In the genomic region with DNA sequence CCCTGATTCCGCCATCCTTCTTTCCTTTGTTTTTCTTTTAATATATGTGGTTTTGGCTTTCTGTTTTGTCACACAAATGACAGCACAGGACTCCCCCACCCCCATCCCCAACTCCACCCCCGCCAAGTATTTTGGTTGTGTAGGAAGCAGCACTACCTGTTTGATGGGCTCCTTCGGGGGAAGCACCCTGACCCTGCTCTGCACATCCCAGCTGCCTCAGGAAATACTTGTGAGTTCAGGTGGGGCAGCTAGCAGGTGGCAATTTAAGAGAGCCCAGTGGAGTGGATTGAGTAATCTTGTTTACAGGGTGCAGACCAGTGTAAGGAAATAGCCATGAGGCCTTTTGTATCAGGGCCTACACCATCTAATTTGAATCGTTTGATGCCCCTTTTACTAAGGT, we compare ENCODE assay signal across 28 mouse cellular contexts. TPM values are rescaled to one million over a fixed set of nuclear protein-coding genes. Genes with fewer than 3 reads are reported as not detected.
DNase-seq lines count a peak whose midpoint lies in the region; ATAC-seq and TF ChIP-seq lines count a peak whose summit lies in the region.
"Had no signal": no experiment of that assay in that cellular context is flagged by ENCODE, and none has a peak within 500 bp of the region (broad histone marks: within the 10 kb centered on the region; RNA-seq: fewer than 3 reads in every experiment).

No protein-coding gene starts in this region.

- no peaks in the 10 kb centered on the region for H3K27me3 ChIP-seq in heart, embryonic 12.5 days (replicated peaks)
- H3K27me3 ChIP-seq in forebrain, embryonic 13.5 days = no peaks in the 10 kb centered on the region
- H3K27me3 ChIP-seq in forebrain, embryonic 16.5 days (replicated peaks; ENCODE audit: control insufficient read depth, insufficient read depth, low read length) = no peaks in the 10 kb centered on the region
- H3K27me3 ChIP-seq: CH12.LX; embryonic facial prominence, embryonic 12.5 days; embryonic facial prominence, embryonic 15.5 days; forebrain, embryonic 15.5 days; heart, embryonic 13.5 days; hindbrain, embryonic 12.5 days; hindbrain, embryonic 15.5 days; Patski had no signal

- H3K27ac ChIP-seq in heart, embryonic 12.5 days (ENCODE audit: poor library complexity, severe bottlenecking) = no peak overlapping the region
- no peak overlapping the region for H3K27ac ChIP-seq in forebrain, embryonic 13.5 days
- no peak overlapping the region for H3K27ac ChIP-seq in forebrain, embryonic 16.5 days (ENCODE audit: low read length)
- H3K27ac ChIP-seq: embryonic facial prominence, embryonic 12.5 days; embryonic facial prominence, embryonic 15.5 days; forebrain, embryonic 15.5 days; heart, embryonic 13.5 days; hindbrain, embryonic 12.5 days; hindbrain, embryonic 15.5 days had no signal

- peak; percentile 66 for DNase-seq in heart, adult 11 months
- DNase-seq in lung, postnatal 36 days = peak; percentile 34
- no peak for DNase-seq in lung, adult 2 months
- no peak for DNase-seq in urinary bladder, postnatal 25 days (ENCODE audit: low spot score)
- DNase-seq: adrenal gland, adult 2 months; adrenal gland, postnatal 14 days; B cell, adult 2 months; cerebellum, adult 11 months; cerebellum, adult 2 months; cerebellum, adult 9-11 months; cerebellum, postnatal 25 days; gastrocnemius, postnatal 10 days; gastrocnemius, postnatal 36 days; heart, postnatal 14 days had no signal

- H3K9me3 ChIP-seq in heart, embryonic 12.5 days (replicated peaks) = no peaks in the 10 kb centered on the region
- no peaks in the 10 kb centered on the region for H3K9me3 ChIP-seq in forebrain, embryonic 13.5 days (replicated peaks)
- H3K9me3 ChIP-seq in forebrain, embryonic 16.5 days (ENCODE audit: control insufficient read depth, low read length) = no peaks in the 10 kb centered on the region
- H3K9me3 ChIP-seq: embryonic facial prominence, embryonic 12.5 days; embryonic facial prominence, embryonic 15.5 days; forebrain, embryonic 15.5 days; G1E; heart, embryonic 13.5 days; hindbrain, embryonic 12.5 days; hindbrain, embryonic 15.5 days had no signal

- no peak overlapping the region for H3K4me3 ChIP-seq in heart, embryonic 12.5 days
- H3K4me3 ChIP-seq in lung, adult 2 months (replicated peaks; ENCODE audit: extremely low read depth, low read depth, low read length) = no peak overlapping the region
- no peak overlapping the region for H3K4me3 ChIP-seq in forebrain, embryonic 13.5 days
- no peak overlapping the region for H3K4me3 ChIP-seq in forebrain, embryonic 16.5 days (replicated peaks; ENCODE audit: low read length)
- H3K4me3 ChIP-seq: embryonic facial prominence, embryonic 12.5 days; embryonic facial prominence, embryonic 15.5 days; forebrain, embryonic 15.5 days; heart, embryonic 13.5 days; hindbrain, embryonic 12.5 days; hindbrain, embryonic 15.5 days had no signal

- WGBS in heart, embryonic 12.5 days = 67% methylated on average over 4 of the region's 4 CpGs
- WGBS in lung, adult 2 months = 66% methylated on average over 4 of the region's 4 CpGs
- WGBS in forebrain, embryonic 13.5 days = 68% methylated on average over 4 of the region's 4 CpGs
- WGBS in forebrain, embryonic 16.5 days = 64% methylated on average over 4 of the region's 4 CpGs

- no peak overlapping the region for H3K4me2 ChIP-seq in heart, embryonic 12.5 days
- no peak overlapping the region for H3K4me2 ChIP-seq in forebrain, embryonic 13.5 days
- H3K4me2 ChIP-seq in forebrain, embryonic 16.5 days (ENCODE audit: low read length) = no peak overlapping the region
- H3K4me2 ChIP-seq: embryonic facial prominence, embryonic 12.5 days; embryonic facial prominence, embryonic 15.5 days; forebrain, embryonic 15.5 days; heart, embryonic 13.5 days; hindbrain, embryonic 12.5 days; hindbrain, embryonic 15.5 days had no signal

- H3K9ac ChIP-seq in heart, embryonic 12.5 days = no peak overlapping the region
- H3K9ac ChIP-seq in forebrain, embryonic 13.5 days = no peak overlapping the region
- H3K9ac ChIP-seq in forebrain, embryonic 16.5 days (replicated peaks; ENCODE audit: low read depth, low read length) = no peak overlapping the region
- H3K9ac ChIP-seq: embryonic facial prominence, embryonic 12.5 days; embryonic facial prominence, embryonic 15.5 days; forebrain, embryonic 15.5 days; heart, embryonic 13.5 days; hindbrain, embryonic 12.5 days; hindbrain, embryonic 15.5 days had no signal

- no peaks in the 10 kb centered on the region for H3K36me3 ChIP-seq in heart, embryonic 12.5 days
- no peaks in the 10 kb centered on the region for H3K36me3 ChIP-seq in forebrain, embryonic 13.5 days (ENCODE audit: poor library complexity, severe bottlenecking)
- H3K36me3 ChIP-seq in forebrain, embryonic 16.5 days (ENCODE audit: control insufficient read depth, insufficient read depth) = no peaks in the 10 kb centered on the region
- H3K36me3 ChIP-seq: embryonic facial prominence, embryonic 12.5 days; embryonic facial prominence, embryonic 15.5 days; forebrain, embryonic 15.5 days; G1E; heart, embryonic 13.5 days; hindbrain, embryonic 12.5 days; hindbrain, embryonic 15.5 days had no signal

- 0 out of 2 replicates have a peak, but pooled peaks cover 6% of the 10 kb centered on the region for H3K4me1 ChIP-seq in heart, embryonic 12.5 days (replicated peaks)
- H3K4me1 ChIP-seq in lung, adult 2 months (ENCODE audit: control insufficient read depth, insufficient read depth, low read length) = no peaks in the 10 kb centered on the region
- H3K4me1 ChIP-seq in forebrain, embryonic 13.5 days = no peaks in the 10 kb centered on the region
- H3K4me1 ChIP-seq in forebrain, embryonic 16.5 days (replicated peaks; ENCODE audit: control insufficient read depth, insufficient read depth, low read length) = no peaks in the 10 kb centered on the region
- H3K4me1 ChIP-seq: embryonic facial prominence, embryonic 15.5 days; forebrain, embryonic 15.5 days; heart, embryonic 13.5 days; hindbrain, embryonic 12.5 days; hindbrain, embryonic 15.5 days had no signal

- no peak for TF ChIP-seq CTCF in lung, adult 2 months (IDR thresholded peaks at IDR 0.05; ENCODE audit: insufficient read depth, low read length)

- no peak for TF ChIP-seq POLR2A in lung, adult 2 months (IDR thresholded peaks at IDR 0.05; ENCODE audit: borderline replicate concordance, extremely low read depth, low read depth, low read length)

- no peak for ATAC-seq in heart, embryonic 12.5 days (ENCODE audit: insufficient number of reproducible peaks, low FRiP score)
- peak; percentile 74 for ATAC-seq in activated CD4-positive, CD25-positive, alpha-beta regulatory T cell, adult 4 months
- ATAC-seq in forebrain, embryonic 13.5 days = no peak
- ATAC-seq in forebrain, embryonic 16.5 days = no peak
- ATAC-seq: forebrain, embryonic 15.5 days; intestine, postnatal 0 days; Patski had no signal

RNA-seq across cellular contexts. Expression of a gene that starts 14.0 kb away (rescaled TPM):
- polyA plus RNA-seq in heart, embryonic 12.5 days (2016; fragmentation: Nextera tagmentation; extraction: Ambion mirVana) = 0.09 and 0.18 TPM in 2 replicates
- polyA plus RNA-seq in lung, adult 2 months (2012; rRNA removed) = 10.8 and 14.2 TPM in 2 replicates
- polyA plus RNA-seq in activated CD4-positive, CD25-positive, alpha-beta regulatory T cell, adult 4 months (2017; shearing (Covaris generic)) = under 1 TPM; 0.57 to 0.97 TPM
- 0.06 TPM in 1 of 2 replicates, not detected in the other for polyA plus RNA-seq in forebrain, embryonic 13.5 days (2015; fragmentation: Nextera tagmentation; extraction: Ambion mirVana)
- polyA plus RNA-seq in forebrain, embryonic 16.5 days (2015; fragmentation: Nextera tagmentation; extraction: Ambion mirVana) = 0.14 TPM in 2 replicates
- polyA plus RNA-seq: G1E, Patski had no signal

RNA-seq across cellular contexts. Expression of a gene that starts 30.7 kb away (rescaled TPM):
- polyA plus RNA-seq in heart, embryonic 12.5 days (2016; fragmentation: Nextera tagmentation; extraction: Ambion mirVana) = 5.1 and 8.1 TPM in 2 replicates
- polyA plus RNA-seq in lung, adult 2 months (2012; rRNA removed) = 7.3 and 14.5 TPM in 2 replicates
- polyA plus RNA-seq in activated CD4-positive, CD25-positive, alpha-beta regulatory T cell, adult 4 months (2017; shearing (Covaris generic)) = 1 to 10 TPM in 1 of 2 experiments, under 1 TPM in 1; 0.46 to 1.2 TPM
- polyA plus RNA-seq in forebrain, embryonic 13.5 days (2015; fragmentation: Nextera tagmentation; extraction: Ambion mirVana) = 10.0 and 13.4 TPM in 2 replicates
- polyA plus RNA-seq in forebrain, embryonic 16.5 days (2015; fragmentation: Nextera tagmentation; extraction: Ambion mirVana) = 29.0 TPM in 2 replicates
- polyA plus RNA-seq: G1E had no signal

Comparison
In these comparisons a context has a peak if more than half of its experiments do, and no peak if none do; other contexts are left out.
1. DNase-seq: peak in heart, adult 11 months (single experiment) and lung, postnatal 36 days (single experiment); none in lung, adult 2 months (single experiment) and urinary bladder, postnatal 25 days (single experiment).